Mouse (Mus musculus) skeletal muscle tissue, adult 2 months (tissue): Measurements from ENCODE around the gene Vwa5b2.

Experiments used
- DNase-seq: peaks from one replicate; pipeline ENCODE4 v3.0.0-alpha.2; 2012; ENCODE audit warnings: low read depth, low spot score

Vwa5b2 gene

GRCm38 (mm10) chr16:20589366-20589938 is at the start of gene Vwa5b2:
Vwa5b2 (plus strand) TSS chr16:20589471.
- no peak for DNase-seq

GRCm38 (mm10) chr16:20539649-20540048 is 49.6 kb upstream of the Vwa5b2 start:
- no peak for DNase-seq

GRCm38 (mm10) chr16:20540438-20540837 is 48.8 kb upstream of the Vwa5b2 start:
- DNase-seq = no peak

GRCm38 (mm10) chr16:20545696-20546095 is 43.6 kb upstream of the Vwa5b2 start:
- no peak for DNase-seq

GRCm38 (mm10) chr16:20547423-20547822 is 41.8 kb upstream of the Vwa5b2 start:
- no peak for DNase-seq

- peak; percentile 100 for DNase-seq
These were observed 40.9 kb upstream of the Vwa5b2 start, which contains the start of gene Abcf3 for GRCm38 (mm10) chr16:20548096-20548948. Abcf3 (plus strand) TSS chr16:20548577.

GRCm38 (mm10) chr16:20549161-20549560 is 40.1 kb upstream of the Vwa5b2 start:
- no peak for DNase-seq

GRCm38 (mm10) chr16:20551691-20552090 is 37.6 kb upstream of the Vwa5b2 start:
- DNase-seq = no peak

GRCm38 (mm10) chr16:20552594-20552993 is 36.7 kb upstream of the Vwa5b2 start:
- DNase-seq = no peak

GRCm38 (mm10) chr16:20555000-20555399 is 34.3 kb upstream of the Vwa5b2 start:
- DNase-seq = no peak

- no peak for DNase-seq
These were observed 31.9 kb upstream of the Vwa5b2 start for GRCm38 (mm10) chr16:20557381-20557780.

GRCm38 (mm10) chr16:20565075-20565474 is 24.2 kb upstream of the Vwa5b2 start:
- no peak for DNase-seq

GRCm38 (mm10) chr16:20589939-20590679 is 838 bp downstream of the Vwa5b2 start:
- no peak for DNase-seq

GRCm38 (mm10) chr16:20590680-20591038 is 1.4 kb downstream of the Vwa5b2 start:
- DNase-seq = no peak

GRCm38 (mm10) chr16:20591076-20591705 is 1.9 kb downstream of the Vwa5b2 start:
- no peak for DNase-seq

- DNase-seq = no peak
These were observed 5.9 kb downstream of the Vwa5b2 start for GRCm38 (mm10) chr16:20595060-20595673.

- no peak for DNase-seq
These were observed 6.5 kb downstream of the Vwa5b2 start for GRCm38 (mm10) chr16:20595737-20596136.

- no peak for DNase-seq
These were observed 7.6 kb downstream of the Vwa5b2 start for GRCm38 (mm10) chr16:20596687-20597441.

- no peak for DNase-seq
These were observed 11.2 kb downstream of the Vwa5b2 start for GRCm38 (mm10) chr16:20600511-20600910.

- no peak for DNase-seq
These were observed 15.4 kb downstream of the Vwa5b2 start for GRCm38 (mm10) chr16:20604705-20605104.
